Mouse (Mus musculus) kidney, postnatal 0 days (tissue): ENCODE results near the gene Col16a1. TPM values are rescaled to one million over a fixed set of nuclear protein-coding genes. Genes with fewer than 3 reads are reported as not detected.
A peak's percentile ranks its signal among the peaks of the same experiment; 100 is the strongest.

Experiments used
- ATAC-seq: fragments of 200-750 bp; cut with Nextera tagmentation; replicated peaks from 2 replicates; pipeline ENCODE4 v1.8.0; 2017; ENCODE audit warnings: low read depth, moderate number of reproducible peaks, moderate TSS enrichment, moderate library complexity; ENCODE audit not compliant: low FRiP score
- DNase-seq: peaks from one replicate; pipeline ENCODE4 v3.0.0-alpha.2; 2016; ENCODE audit warnings: low spot score
- H3K27ac ChIP-seq: fragments of 300-500 bp; sonication (generic); 2 replicates; pipeline ENCODE4 v1.5.1; 2014; ENCODE audit warnings: mild to moderate bottlenecking
- H3K27me3 ChIP-seq: fragments of 300-500 bp; sonication (generic); 2 replicates; pipeline ENCODE4 v1.6.1; 2014; ENCODE audit warnings: low read length, mixed read lengths; ENCODE audit not compliant: insufficient read depth
- H3K36me3 ChIP-seq: fragments of 300-500 bp; sonication (generic); 2 replicates; pipeline ENCODE4 v1.6.1; 2014; ENCODE audit warnings: low read length, mixed read lengths; ENCODE audit not compliant: insufficient read depth
- H3K4me1 ChIP-seq: fragments of 300-500 bp; sonication (generic); replicated peaks from 2 replicates; pipeline ENCODE4 v1.6.1; 2014; ENCODE audit warnings: antibody characterized with exemption, low read length, mixed read lengths; ENCODE audit not compliant: insufficient read depth
- H3K4me2 ChIP-seq: fragments of 300-500 bp; sonication (generic); 2 replicates; pipeline ENCODE4 v1.6.1; 2014; ENCODE audit warnings: mild to moderate bottlenecking, low read length, moderate library complexity, mixed read lengths
- H3K4me3 ChIP-seq: fragments of 300-500 bp; sonication (generic); replicated peaks from 2 replicates; pipeline ENCODE4 v1.5.1; 2014; ENCODE audit warnings: low read depth, low read length
- H3K9ac ChIP-seq: fragments of 300-500 bp; sonication (generic); 2 replicates; pipeline ENCODE4 v1.6.1; 2014; ENCODE audit warnings: low read depth, low read length
- H3K9me3 ChIP-seq: fragments of 300-500 bp; sonication (generic); replicated peaks from 2 replicates; pipeline ENCODE4 v1.6.1; 2016; ENCODE audit warnings: low read length, inconsistent platforms, mixed read lengths
- CTCF ChIP-seq: IDR thresholded peaks from 2 replicates; pipeline ENCODE4 v1.5.1; 2016; ENCODE audit warnings: antibody characterized with exemption, low read depth, mild to moderate bottlenecking, moderate library complexity
- WGBS: fragments of 180-500 bp; shearing (Covaris S2); extraction: QIAGEN DNeasy Blood & Tissue Kit; methylation state at CpG from one replicate; pipeline ENCODE4 v1.1.7; 2014; 5-methylcytosine and 5-hydroxymethylcytosine counted together
- polyA plus RNA-seq: library from polyadenylated mRNA; unstranded; fragments of >200 nt; fragmentation: Nextera tagmentation; extraction: Ambion mirVana; gene quantifications from 2 replicates; pipeline ENCODE4 v1.2.1, GENCODE M21; 2015

The Col16a1 gene
- polyA plus RNA-seq, 1 experiment from 2014 or later = 38.6 TPM

- no peaks in the 10 kb centered on the region for H3K36me3 ChIP-seq
- no peak overlapping the region; the same call in 1 of the 2 replicates for H3K9ac ChIP-seq
- peak; percentile 88 for DNase-seq
- WGBS = under 1% methylated on average over 52 of the region's 57 CpGs
- no peak overlapping the region for H3K27ac ChIP-seq
- H3K4me3 ChIP-seq = peak overlapping the region; percentile 27
- no peaks in the 10 kb centered on the region for H3K9me3 ChIP-seq
- TF ChIP-seq CTCF = peak; percentile 93
- peak; percentile 30; the same call in 1 of the 2 replicates for ATAC-seq
- peaks cover 19% of the 10 kb centered on the region for H3K27me3 ChIP-seq
- peaks cover 8% of the 10 kb centered on the region; the same call in 1 of the 2 replicates for H3K4me1 ChIP-seq
- peak overlapping the region; percentile 60 for H3K4me2 ChIP-seq
Measured at GRCm38 (mm10) chr4:130138441-130139213, 91.0 kb downstream of the Col16a1 start.

GRCm38 (mm10) chr4:130139214-130139492, 91.5 kb downstream of the Col16a1 start, which contains the start of gene Hcrtr1:
TSS of gene Hcrtr1 (minus strand) at chr4:130139359.
- Histone ChIP-seq H3K4me3 (peak within 1 kb of the TSS; percentile 27), H3K27ac (no peak within 1 kb of the TSS), H3K4me1 (peaks cover 8% of the 10 kb centered on the region; the same call in 1 of the 2 replicates), H3K27me3 (peaks cover 19% of the 10 kb centered on the region), H3K4me2 (peak within 1 kb of the TSS; percentile 60), H3K9ac (no peak within 1 kb of the TSS; the same call in 1 of the 2 replicates), H3K9me3 (no peaks in the 10 kb centered on the region), H3K36me3 (no peaks in the 10 kb centered on the region)
- WGBS = 2% methylated on average over 12 of the region's 15 CpGs
- DNase-seq (no peak), ATAC-seq (0 out of 2 replicates have a peak, but pooled peaks have one; percentile 38)
- no peak for TF ChIP-seq CTCF

DNA sequence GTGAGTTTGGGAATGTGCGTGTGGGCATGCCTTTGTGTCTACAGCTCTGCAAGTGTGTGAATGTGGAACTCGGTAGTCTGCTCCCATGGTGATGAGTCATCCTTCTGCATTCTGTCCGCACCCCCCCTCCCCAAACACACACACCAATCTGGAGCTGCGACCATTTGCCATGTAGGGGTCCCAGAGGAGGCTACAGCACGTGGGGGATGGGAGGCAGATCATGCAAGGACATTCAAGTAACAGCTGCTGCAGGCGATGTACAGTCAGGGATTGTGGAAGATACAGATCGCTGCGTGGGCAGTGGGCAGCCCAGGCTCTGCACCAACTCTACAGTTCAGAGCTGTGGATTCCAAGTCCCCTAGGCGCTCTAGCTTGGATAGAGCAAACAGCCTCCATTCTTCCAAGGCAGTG, 93.4 kb downstream of the Col16a1 start:
- Histone ChIP-seq H3K9me3 (no peaks in the 10 kb centered on the region), H3K27me3 (peaks cover 19% of the 10 kb centered on the region), H3K4me2 (no peak overlapping the region), H3K4me3 (no peak overlapping the region), H3K9ac (no peak overlapping the region), H3K36me3 (no peaks in the 10 kb centered on the region), H3K4me1 (peaks cover 8% of the 10 kb centered on the region; the same call in 1 of the 2 replicates), H3K27ac (no peak overlapping the region)
- no peak for DNase-seq
- TF ChIP-seq CTCF = no peak
- no peak for ATAC-seq
- 58% methylated on average over 9 of the region's 9 CpGs for WGBS

GRCm38 (mm10) chr4:130141786-130142185, 94.1 kb downstream of the Col16a1 start:
- H3K36me3 ChIP-seq = no peaks in the 10 kb centered on the region
- DNase-seq (no peak), ATAC-seq (no peak)
- no peak overlapping the region for H3K27ac ChIP-seq
- H3K4me1 ChIP-seq = peaks cover 8% of the 10 kb centered on the region; the same call in 1 of the 2 replicates
- H3K27me3 ChIP-seq = peaks cover 19% of the 10 kb centered on the region
- no peak overlapping the region for H3K4me3 ChIP-seq
- H3K9ac ChIP-seq = no peak overlapping the region
- no peak overlapping the region for H3K4me2 ChIP-seq
- 67% methylated on average over 3 of the region's 3 CpGs for WGBS
- no peak for TF ChIP-seq CTCF
- H3K9me3 ChIP-seq = no peaks in the 10 kb centered on the region

DNA sequence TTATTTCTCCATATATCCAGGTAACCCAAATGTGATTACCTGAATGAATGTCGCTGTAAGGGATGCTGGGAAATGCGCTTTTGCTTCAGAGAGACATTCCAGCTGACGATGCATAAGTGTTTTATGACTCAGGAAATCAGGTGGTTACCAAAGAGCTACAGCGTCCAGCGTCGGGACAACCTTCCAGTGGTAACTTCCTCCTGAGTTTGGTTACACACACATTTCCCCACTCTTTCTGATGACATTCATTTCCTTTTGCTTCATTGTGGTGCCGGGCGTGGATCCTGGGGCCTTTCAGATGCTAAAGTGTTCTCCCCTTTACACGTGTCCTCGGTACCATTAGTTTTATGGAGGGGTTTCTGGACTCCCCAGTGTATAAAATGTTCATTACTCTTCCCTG, 100.8 kb downstream of the Col16a1 start:
- TF ChIP-seq CTCF = no peak
- WGBS = 50% methylated on average over 10 of the region's 10 CpGs

More for the DNA sequence above, 100.8 kb downstream of the Col16a1 start:
- H3K9me3 ChIP-seq = no peaks in the 10 kb centered on the region
- no peak overlapping the region for H3K9ac ChIP-seq
- ATAC-seq = no peak
- H3K4me2 ChIP-seq = no peak overlapping the region
- peaks cover 5% of the 10 kb centered on the region for H3K27me3 ChIP-seq
- no peaks in the 10 kb centered on the region for H3K36me3 ChIP-seq
- no peaks in the 10 kb centered on the region for H3K4me1 ChIP-seq
- H3K27ac ChIP-seq = no peak overlapping the region
- no peak overlapping the region for H3K4me3 ChIP-seq
- no peak for DNase-seq

Other genes with a start within 250 kb of the Col16a1 start
- 383 and 402 TPM in 2 replicates for gene Ptp4a2, start 236.6 kb upstream of the Col16a1 start, polyA plus RNA-seq
- gene Spocd1, start 118.6 kb upstream of the Col16a1 start, polyA plus RNA-seq = not detected in 2 replicates
- gene Adgrb2, start 63.0 kb upstream of the Col16a1 start, polyA plus RNA-seq = 0.78 and 1.8 TPM in 2 replicates
- gene Pef1, start 54.7 kb downstream of the Col16a1 start, polyA plus RNA-seq = 73.6 and 77.6 TPM in 2 replicates
- 0.36 and 0.46 TPM in 2 replicates for gene Hcrtr1, start 91.5 kb downstream of the Col16a1 start, polyA plus RNA-seq
- gene Tinagl1, start 127.3 kb downstream of the Col16a1 start, polyA plus RNA-seq = 123 and 127 TPM in 2 replicates
- 14.3 and 15.9 TPM in 2 replicates for gene Gm853, start 174.6 kb downstream of the Col16a1 start, polyA plus RNA-seq
- gene Serinc2, start 231.4 kb downstream of the Col16a1 start, polyA plus RNA-seq = 52.6 and 58.0 TPM in 2 replicates